ENCODE assay signal across 15 mouse cellular contexts in genomic region chr19:47311162-47311561, GRCm38 (mm10).
DNase-seq lines count a peak whose midpoint lies in the region; ATAC-seq and TF ChIP-seq lines count a peak whose summit lies in the region.
"Had no signal": no experiment of that assay in that cellular context is flagged by ENCODE, and none has a peak within 500 bp of the region (broad histone marks: within the 10 kb centered on the region; RNA-seq: fewer than 3 reads in every experiment).

No protein-coding gene starts in this region.

- H3K4me2 ChIP-seq in heart, embryonic 11.5 days, result no peak overlapping the region
- no peak overlapping the region for H3K4me2 ChIP-seq in liver, postnatal 0 days (ENCODE audit: low read depth, low read length)
- H3K4me2 ChIP-seq: forebrain, embryonic 15.5 days; lung, embryonic 15.5 days had no signal

- peak overlapping the region; percentile 29; the same call in 1 of the 2 replicates for H3K27ac ChIP-seq in heart, embryonic 11.5 days (ENCODE audit: low read depth, low read length)
- H3K27ac ChIP-seq in liver, postnatal 0 days (ENCODE audit: low read depth), result peak overlapping the region; percentile 61
- no peak overlapping the region for H3K27ac ChIP-seq in kidney, adult 2 months (ENCODE audit: insufficient read depth, low read depth, low read length)
- H3K27ac ChIP-seq: forebrain, embryonic 15.5 days; heart, adult 2 months; hindbrain, embryonic 10.5 days; lung, embryonic 15.5 days had no signal

- peaks cover 54% of the 10 kb centered on the region for H3K4me1 ChIP-seq in heart, embryonic 11.5 days (ENCODE audit: control insufficient read depth, insufficient read depth, low read length)
- peaks cover 39% of the 10 kb centered on the region for H3K4me1 ChIP-seq in liver, postnatal 0 days (ENCODE audit: insufficient read depth)
- H3K4me1 ChIP-seq in kidney, adult 2 months (ENCODE audit: control insufficient read depth, insufficient read depth, low read length), result no peaks in the 10 kb centered on the region

- no peak for TF ChIP-seq CTCF in liver, postnatal 0 days (IDR thresholded peaks at IDR 0.05; ENCODE audit: low read depth)
- TF ChIP-seq CTCF in kidney, adult 2 months (conservative IDR thresholded peaks at IDR 0.05; ENCODE audit: insufficient read depth, insufficient read length, low read depth, low read length), result no peak

- H3K9me3 ChIP-seq in heart, embryonic 11.5 days (replicated peaks; ENCODE audit: control insufficient read depth, low read length), result no peaks in the 10 kb centered on the region
- H3K9me3 ChIP-seq in liver, postnatal 0 days (ENCODE audit: low read length), result no peaks in the 10 kb centered on the region
- H3K9me3 ChIP-seq: forebrain, embryonic 15.5 days; hindbrain, embryonic 10.5 days; lung, embryonic 15.5 days had no signal

- H3K4me3 ChIP-seq in heart, embryonic 11.5 days (ENCODE audit: low read depth, low read length), result no peak overlapping the region
- H3K4me3 ChIP-seq in liver, postnatal 0 days (ENCODE audit: low read depth, low read length), result no peak overlapping the region
- H3K4me3 ChIP-seq in kidney, adult 2 months (ENCODE audit: insufficient read depth, low read depth, low read length), result no peak overlapping the region
- H3K4me3 ChIP-seq: forebrain, embryonic 15.5 days; heart, adult 2 months; hindbrain, embryonic 10.5 days; lung, embryonic 15.5 days had no signal

- DNase-seq in heart, postnatal 4 days, result no peak
- peak; percentile 92 for DNase-seq in adipocyte (ENCODE audit: low spot score)
- peak; percentile 67 for DNase-seq in fibroblast of lung, adult 2 months (ENCODE audit: low read depth)
- peak; percentile 54 for DNase-seq in liver, postnatal 0 days
- no peak for DNase-seq in layer of hippocampus, adult 18-20 months (ENCODE audit: low spot score in 2 of 2)
- no peak for DNase-seq in kidney, adult 2 months
- DNase-seq: cerebellum, postnatal 25 days; heart, adult 2 months; midbrain, embryonic 14.5 days; thymus, adult 18-20 months had no signal

- WGBS in heart, embryonic 11.5 days (ENCODE audit: insufficient replicate concordance), result 67% methylated on average over 4 of the region's 4 CpGs
- WGBS in liver, postnatal 0 days (ENCODE audit: insufficient replicate concordance), result 55% methylated on average over 4 of the region's 4 CpGs
- 76% methylated on average over 4 of the region's 4 CpGs for WGBS in kidney, adult 2 months

- H3K27me3 ChIP-seq in heart, embryonic 11.5 days (ENCODE audit: control insufficient read depth, insufficient read depth, low read length), result no peaks in the 10 kb centered on the region
- H3K27me3 ChIP-seq in liver, postnatal 0 days (ENCODE audit: insufficient read depth, low read length), result no peaks in the 10 kb centered on the region; the same call in 1 of the 2 replicates
- H3K27me3 ChIP-seq in kidney, adult 2 months (replicated peaks; ENCODE audit: control insufficient read depth, insufficient read depth, low read length), result no peaks in the 10 kb centered on the region
- H3K27me3 ChIP-seq: forebrain, embryonic 15.5 days; lung, embryonic 15.5 days had no signal

- peaks cover 18% of the 10 kb centered on the region for H3K36me3 ChIP-seq in heart, embryonic 11.5 days (ENCODE audit: control insufficient read depth, insufficient read depth, low read length)
- no peaks in the 10 kb centered on the region for H3K36me3 ChIP-seq in liver, postnatal 0 days (replicated peaks; ENCODE audit: insufficient read depth, low read length)
- H3K36me3 ChIP-seq in kidney, adult 2 months (ENCODE audit: control insufficient read depth, insufficient read depth, low read length), result no peaks in the 10 kb centered on the region
- H3K36me3 ChIP-seq: forebrain, embryonic 15.5 days had no signal

- no peak for ATAC-seq in heart, embryonic 11.5 days (replicated peaks; ENCODE audit: insufficient number of reproducible peaks, low FRiP score, low TSS enrichment)
- peak; percentile 95 for ATAC-seq in liver, postnatal 0 days
- ATAC-seq: forebrain, embryonic 15.5 days; inflammation-experienced regulatory T-cells, adult 6 months had no signal

- H3K9ac ChIP-seq in heart, embryonic 11.5 days (ENCODE audit: low read depth, low read length), result no peak overlapping the region
- H3K9ac ChIP-seq in liver, postnatal 0 days (replicated peaks), result no peak overlapping the region
- H3K9ac ChIP-seq: forebrain, embryonic 15.5 days; lung, embryonic 15.5 days had no signal

- no peak for TF ChIP-seq POLR2A in kidney, adult 2 months (IDR thresholded peaks at IDR 0.05; ENCODE audit: low read depth, low read length)

- no peak for TF ChIP-seq EP300 in liver, postnatal 0 days (IDR thresholded peaks at IDR 0.05; ENCODE audit: low read depth)

Comparison
In these comparisons a context has a peak if more than half of its experiments do, and no peak if none do; other contexts are left out.
1. DNase-seq: peak in adipocyte (single experiment), fibroblast of lung, adult 2 months (single experiment) and liver, postnatal 0 days (single experiment); none in heart, postnatal 4 days (single experiment), layer of hippocampus, adult 18-20 months (0 of 2) and kidney, adult 2 months (single experiment).